Mouse (Mus musculus): ENCODE data around the gene Tceanc2. TPM values are rescaled to one million over a fixed set of nuclear protein-coding genes. Genes with fewer than 3 reads are reported as not detected.

Gene Tceanc2
- total and polyA plus RNA-seq, 3 experiments, result 1.9 to 9.4 TPM; not detected in 1

- no peaks in the 10 kb centered on the region; a peak in 2 of 4 replicates for H3K36me3 ChIP-seq (ENCODE audit: control insufficient read depth in 1 of 2, insufficient read depth in 2 of 2, low read length in 2 of 2)
- no peak for DNase-seq (ENCODE audit: low read depth, low spot score)
- no peak overlapping the region for H3K4me3 ChIP-seq (ENCODE audit: control insufficient read depth in 1 of 2, insufficient read depth in 1 of 2, low read depth in 2 of 2, low read length in 2 of 2)
- TF ChIP-seq NRF1 (IDR thresholded peaks at IDR 0.05; ENCODE audit: insufficient read depth, low read depth, low read length, poor library complexity, severe bottlenecking) (no peak), RCOR1 (IDR thresholded peaks at IDR 0.05; ENCODE audit: low read depth, low read length) (no peak), RAD21 (IDR thresholded peaks at IDR 0.05; ENCODE audit: low read depth, low read length) (no peak), KAT2A (conservative IDR thresholded peaks at IDR 0.05; ENCODE audit: low read depth, low read length) (no peak), ZMIZ1 (IDR thresholded peaks at IDR 0.05; ENCODE audit: low read depth, low read length) (no peak), TCF12 (IDR thresholded peaks at IDR 0.05; ENCODE audit: low read depth, low read length) (no peak), CHD1 (IDR thresholded peaks at IDR 0.05; ENCODE audit: low read depth, low read length) (no peak), POLR2AphosphoS5 (IDR thresholded peaks at IDR 0.05; ENCODE audit: borderline replicate concordance, low read depth, low read length) (no peak), USF2 (IDR thresholded peaks at IDR 0.05; ENCODE audit: borderline replicate concordance in 1 of 2, insufficient read depth in 1 of 2, low read depth in 1 of 2, low read length in 2 of 2) (no peak), POLR2AphosphoS2 (IDR thresholded peaks at IDR 0.05; ENCODE audit: low read length) (no peak), CHD2 (IDR thresholded peaks at IDR 0.05; ENCODE audit: low read length) (no peak), NELFE (IDR thresholded peaks at IDR 0.05; ENCODE audit: low read depth, low read length) (no peak), JUND (IDR thresholded peaks at IDR 0.05; ENCODE audit: low read depth, low read length) (no peak), MAX (IDR thresholded peaks at IDR 0.05; ENCODE audit: low read length) (no peak), ZNF384 (IDR thresholded peaks at IDR 0.05; ENCODE audit: low read depth, low read length) (no peak), CTCF (IDR thresholded peaks at IDR 0.05 in 2 of 3, conservative IDR thresholded peaks at IDR 0.05 in 1 of 3; ENCODE audit: control insufficient read depth in 1 of 3, insufficient read depth in 1 of 3, low read depth in 2 of 3, low read length in 3 of 3, poor library complexity in 1 of 3, severe bottlenecking in 1 of 3) (no peak), MYB (IDR thresholded peaks at IDR 0.05; ENCODE audit: low read depth, low read length) (no peak)
- H3K9me3 ChIP-seq (replicated peaks; ENCODE audit: insufficient read depth, low read length), result no peaks in the 10 kb centered on the region
- H3K27ac ChIP-seq (ENCODE audit: control insufficient read depth, low read depth, low read length), result no peak overlapping the region
- peaks cover 0 to 2% of the 10 kb centered on the region in 2 experiments; a peak in 2 of 4 replicates for H3K27me3 ChIP-seq (ENCODE audit: control insufficient read depth in 1 of 2, insufficient read depth in 2 of 2, low read length in 2 of 2)
- H3K4me1 ChIP-seq (ENCODE audit: control insufficient read depth in 1 of 2, insufficient read depth in 2 of 2, low read length in 2 of 2), result peaks cover 0 to 2% of the 10 kb centered on the region in 2 experiments; a peak in 1 of 4 replicates
- no peak overlapping the region for H3K9ac ChIP-seq (ENCODE audit: control insufficient read depth, low read depth, low read length, poor library complexity, severe bottlenecking)
- H3K79me2 ChIP-seq (ENCODE audit: control insufficient read depth, insufficient read depth, low read length, poor library complexity), result no peaks in the 10 kb centered on the region
Measured at GRCm38 (mm10) chr4:107126389-107126788, 52.5 kb downstream of the Tceanc2 start.

GRCm38 (mm10) chr4:107125101-107125500 lies 53.8 kb downstream of the Tceanc2 start:
- peaks cover 0 to 2% of the 10 kb centered on the region in 2 experiments; a peak in 1 of 4 replicates for H3K4me1 ChIP-seq (ENCODE audit: control insufficient read depth in 1 of 2, insufficient read depth in 2 of 2, low read length in 2 of 2)
- H3K79me2 ChIP-seq (ENCODE audit: control insufficient read depth, insufficient read depth, low read length, poor library complexity), result no peaks in the 10 kb centered on the region
- no peak overlapping the region for H3K4me3 ChIP-seq (ENCODE audit: control insufficient read depth in 1 of 2, insufficient read depth in 1 of 2, low read depth in 2 of 2, low read length in 2 of 2)
- H3K36me3 ChIP-seq (ENCODE audit: control insufficient read depth in 1 of 2, insufficient read depth in 2 of 2, low read length in 2 of 2), result no peaks in the 10 kb centered on the region; a peak in 1 of 4 replicates
- 0 out of 2 replicates have a peak, but pooled peaks have one; percentile 14 for TF ChIP-seq SMC3 (IDR thresholded peaks at IDR 0.05; ENCODE audit: low read depth, low read length)
- no peak for TF ChIP-seq GATA1 (IDR thresholded peaks at IDR 0.05; ENCODE audit: low read depth, low read length)
- no peak overlapping the region for H3K27ac ChIP-seq (ENCODE audit: control insufficient read depth, low read depth, low read length)
- H3K27me3 ChIP-seq (ENCODE audit: control insufficient read depth in 1 of 2, insufficient read depth in 2 of 2, low read length in 2 of 2), result peaks cover 0 to 2% of the 10 kb centered on the region in 2 experiments; a peak in 1 of 4 replicates
- H3K9me3 ChIP-seq (replicated peaks; ENCODE audit: insufficient read depth, low read length), result no peaks in the 10 kb centered on the region
- H3K9ac ChIP-seq (ENCODE audit: control insufficient read depth, low read depth, low read length, poor library complexity, severe bottlenecking), result no peak overlapping the region
- no peak for DNase-seq (ENCODE audit: low read depth, low spot score)

Measured in MEL (cell line).